Mouse (Mus musculus) layer of hippocampus, adult 9-11 months (tissue): Measurements from ENCODE around the gene Fam198b.

Source experiments
- DNase-seq: peaks from one replicate; pipeline ENCODE4 v3.0.0; 2022

Gene Fam198b

GRCm38 (mm10) chr3:79884305-79884704 lies at the start of gene Fam198b:
TSS of gene Fam198b (plus strand) at chr3:79884533.
- DNase-seq = no peak

- no peak for DNase-seq
Observed at GRCm38 (mm10) chr3:79838751-79839150, 45.6 kb upstream of the Fam198b start.

GRCm38 (mm10) chr3:79841475-79841874 lies 42.9 kb upstream of the Fam198b start:
- DNase-seq = no peak

GRCm38 (mm10) chr3:79842165-79842564 lies 42.2 kb upstream of the Fam198b start:
- no peak for DNase-seq

- peak; percentile 80 for DNase-seq
Observed at GRCm38 (mm10) chr3:79842616-79843016, 41.7 kb upstream of the Fam198b start.

GRCm38 (mm10) chr3:79843999-79844398 lies 40.3 kb upstream of the Fam198b start:
- peak; percentile 54 for DNase-seq

GRCm38 (mm10) chr3:79846633-79847032 lies 37.7 kb upstream of the Fam198b start:
- no peak for DNase-seq

GRCm38 (mm10) chr3:79848841-79849240 lies 35.5 kb upstream of the Fam198b start:
- DNase-seq = no peak

- DNase-seq = no peak
Observed at GRCm38 (mm10) chr3:79849621-79850020, 34.7 kb upstream of the Fam198b start.

GRCm38 (mm10) chr3:79850656-79851055 lies 33.7 kb upstream of the Fam198b start:
- DNase-seq = no peak

- no peak for DNase-seq
Observed at GRCm38 (mm10) chr3:79852108-79852507, 32.2 kb upstream of the Fam198b start.

GRCm38 (mm10) chr3:79852654-79853166 lies 31.6 kb upstream of the Fam198b start, which contains the start of gene Tmem144:
TSS of gene Tmem144 (minus strand) at chr3:79852773.
- peak; percentile 81 for DNase-seq

GRCm38 (mm10) chr3:79857780-79858179 lies 26.6 kb upstream of the Fam198b start:
- DNase-seq = no peak

GRCm38 (mm10) chr3:79858221-79858620 lies 26.1 kb upstream of the Fam198b start:
- no peak for DNase-seq

GRCm38 (mm10) chr3:79864824-79865223 lies 19.5 kb upstream of the Fam198b start:
- no peak for DNase-seq

- no peak for DNase-seq
Observed at GRCm38 (mm10) chr3:79866089-79866488, 18.2 kb upstream of the Fam198b start.

GRCm38 (mm10) chr3:79866526-79866925 lies 17.8 kb upstream of the Fam198b start:
- DNase-seq = no peak

- DNase-seq = peak; percentile 82
Observed at GRCm38 (mm10) chr3:79867121-79867709, 17.1 kb upstream of the Fam198b start.

- no peak for DNase-seq
Observed at GRCm38 (mm10) chr3:79875471-79875870, 8.9 kb upstream of the Fam198b start.

GRCm38 (mm10) chr3:79878350-79878749 lies 6.0 kb upstream of the Fam198b start:
- no peak for DNase-seq

GRCm38 (mm10) chr3:79879246-79879645 lies 5.1 kb upstream of the Fam198b start:
- no peak for DNase-seq

GRCm38 (mm10) chr3:79881645-79882044 lies 2.7 kb upstream of the Fam198b start:
- no peak for DNase-seq

- peak; percentile 59 for DNase-seq
Observed at GRCm38 (mm10) chr3:79883092-79883491, 1.2 kb upstream of the Fam198b start.

- peak; percentile 49 for DNase-seq
Observed at GRCm38 (mm10) chr3:79884761-79885189, 442 bp downstream of the Fam198b start.
